Mouse (Mus musculus) induced T-regulatory cell, adult 2 months (primary cell): ENCODE measurements around the gene Otud7b.

Experiments used
- DNase-seq: peaks from one replicate; pipeline ENCODE4 v3.0.0-alpha.2; 2012; ENCODE audit warnings: low read depth

Gene Otud7b

GRCm38 (mm10) chr3:96104261-96105065 lies at the start of gene Otud7b:
Gene Otud7b, plus strand, starts transcription at chr3:96104527.
- DNase-seq = peak; percentile 88

DNA sequence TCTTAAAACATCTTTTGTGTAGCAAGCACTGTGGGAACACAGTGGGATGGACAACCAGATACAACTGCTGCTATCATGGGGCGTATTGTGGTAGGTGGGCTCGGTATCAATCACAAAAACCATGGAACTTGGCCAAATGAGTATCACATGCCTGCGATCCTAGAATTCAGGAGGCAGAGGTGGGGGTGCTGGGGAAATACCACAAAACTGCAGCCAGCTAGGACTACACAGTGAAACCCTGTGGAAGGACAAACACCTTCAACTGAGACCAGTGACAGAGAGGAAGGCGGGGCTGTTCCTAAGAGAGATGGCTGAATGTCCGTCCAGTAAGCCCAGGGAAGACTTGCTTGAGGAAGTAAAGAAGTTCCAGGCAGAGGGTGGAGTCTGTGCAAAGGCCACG lies 49.0 kb upstream of the Otud7b start:
- DNase-seq = no peak

- DNase-seq = no peak
Observed at GRCm38 (mm10) chr3:96056031-96056430, 48.3 kb upstream of the Otud7b start.

- peak; percentile 91 for DNase-seq
Observed at GRCm38 (mm10) chr3:96057747-96058204, 46.6 kb upstream of the Otud7b start.

- DNase-seq = peak; percentile 88
Observed at GRCm38 (mm10) chr3:96058231-96058896, 46.0 kb upstream of the Otud7b start, which contains the start of gene Vps45. Gene Vps45, minus strand, starts transcription at chr3:96058466.

DNA sequence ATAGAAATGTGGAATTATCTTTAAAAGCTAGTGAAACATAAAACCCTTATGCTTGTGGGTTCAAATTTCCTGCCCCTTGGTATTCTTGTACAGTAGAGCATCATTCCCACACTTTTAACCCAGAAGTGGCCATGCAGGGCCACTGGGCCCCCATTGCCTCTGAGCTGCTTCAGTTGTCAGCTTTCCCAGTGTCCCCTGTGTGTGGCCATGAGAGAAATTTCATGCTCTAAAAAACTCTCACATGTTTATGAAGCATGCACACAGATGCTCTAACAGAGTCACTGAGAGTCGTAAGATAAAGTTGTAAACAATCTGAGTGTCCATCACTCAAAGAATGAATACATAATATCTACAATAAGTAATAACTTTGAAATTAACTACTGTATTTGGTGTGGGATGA lies 44.2 kb upstream of the Otud7b start:
- no peak for DNase-seq

DNA sequence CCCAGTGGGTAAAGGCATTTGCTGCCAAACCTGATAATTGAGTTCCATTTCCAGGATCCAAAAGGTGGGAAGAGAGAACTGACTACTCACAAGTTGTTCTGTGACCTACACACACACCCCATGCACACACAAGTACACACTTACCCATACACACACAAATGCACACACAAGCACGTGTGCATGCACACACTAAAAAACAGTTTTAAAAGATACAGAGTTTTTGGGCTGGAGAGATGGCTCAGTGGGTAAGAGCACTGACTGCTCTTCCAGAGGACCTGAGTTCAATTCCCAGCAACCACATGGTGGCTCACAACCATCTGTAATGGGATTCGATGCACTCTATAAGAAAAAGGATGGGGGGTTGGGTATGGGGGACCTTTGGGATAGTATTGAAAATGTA lies 41.0 kb upstream of the Otud7b start:
- no peak for DNase-seq

DNA sequence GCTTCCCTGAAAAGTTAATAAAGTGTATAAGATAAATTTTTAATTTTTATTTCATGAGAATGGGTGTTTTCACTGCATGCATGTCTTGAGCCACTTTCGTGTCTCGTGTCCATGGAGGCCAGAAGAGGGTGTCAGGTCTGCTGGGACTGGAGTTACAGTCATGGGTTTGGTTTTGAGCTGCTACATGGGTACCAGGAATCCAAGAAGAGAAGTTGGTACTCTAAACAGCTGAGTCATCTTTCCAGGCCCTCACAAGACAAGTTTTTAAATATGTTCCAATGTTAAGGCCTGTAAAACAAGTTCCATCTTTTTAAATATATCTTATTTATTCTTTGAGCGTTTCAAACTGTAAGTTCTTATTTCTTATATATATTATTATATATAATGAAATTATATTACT lies 40.1 kb upstream of the Otud7b start:
- no peak for DNase-seq

DNA sequence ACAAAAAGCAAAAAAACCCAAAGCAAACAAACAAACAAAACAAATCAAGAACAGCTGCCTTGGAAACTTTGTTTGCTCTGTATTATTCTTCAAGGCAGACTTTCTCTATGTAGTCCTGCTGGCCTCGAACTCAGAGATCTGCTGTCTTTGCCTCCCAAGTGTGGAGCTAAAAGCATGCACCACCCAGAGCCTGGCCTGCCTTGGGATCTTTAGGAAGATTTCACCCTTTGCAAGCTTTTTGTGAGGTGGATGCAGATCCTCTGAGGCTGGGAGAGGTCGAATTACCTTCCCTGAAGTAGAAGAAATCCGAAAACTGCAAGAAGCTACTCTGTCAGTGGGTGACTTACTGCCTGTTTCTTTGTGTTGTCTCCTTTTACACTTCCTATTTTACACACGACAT lies 39.2 kb upstream of the Otud7b start:
- DNase-seq = no peak

DNA sequence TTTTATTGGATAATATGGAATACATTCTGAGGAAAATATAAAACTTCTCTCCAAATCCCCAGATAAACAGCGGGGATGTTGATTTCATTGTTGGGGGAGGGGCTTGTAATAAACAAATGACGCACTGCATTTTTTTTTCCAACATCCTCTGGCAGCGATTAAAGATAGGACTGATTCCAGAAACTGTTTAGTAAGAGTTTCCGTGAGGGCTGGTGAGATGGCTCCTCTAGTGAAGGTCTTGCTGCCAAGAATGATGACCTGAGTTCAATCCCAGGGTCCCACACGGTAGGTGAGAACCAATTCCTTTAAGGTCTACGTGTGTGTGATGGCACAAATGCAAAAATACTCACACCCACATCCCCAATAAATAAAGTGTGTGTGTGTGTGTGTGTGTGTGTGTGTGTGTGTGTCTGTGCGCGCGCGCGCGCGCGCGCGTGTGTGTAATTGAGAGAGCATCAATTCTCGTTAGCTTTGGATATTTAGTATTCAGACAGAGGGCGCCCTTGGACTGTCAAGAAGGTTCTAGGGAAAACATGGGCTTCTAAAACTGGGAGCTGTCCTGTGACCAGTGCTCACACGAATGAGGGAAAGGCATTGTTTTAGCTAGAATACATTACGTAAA lies 38.5 kb upstream of the Otud7b start:
- DNase-seq = peak; percentile 77

- no peak for DNase-seq
Observed at GRCm38 (mm10) chr3:96066741-96067140, 37.6 kb upstream of the Otud7b start.

DNA sequence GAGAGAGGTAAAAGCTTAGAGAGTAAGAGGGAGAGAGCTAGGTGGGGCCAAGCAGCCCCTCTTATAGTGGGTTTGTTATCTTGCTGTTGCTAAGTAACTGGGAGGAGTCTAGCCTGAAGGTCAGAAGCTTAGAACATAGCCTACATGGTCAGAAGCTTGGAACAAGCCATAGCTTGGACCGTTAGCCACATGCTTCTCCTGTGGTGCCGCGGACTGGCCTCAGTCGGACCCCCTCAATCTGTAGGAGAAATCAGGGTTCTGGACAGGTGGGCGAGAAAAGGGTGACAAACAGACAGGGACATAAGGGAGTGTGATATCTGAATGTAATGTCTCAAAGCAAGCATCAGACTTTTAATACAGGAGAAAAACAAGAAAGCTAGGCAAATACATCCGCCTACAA lies 35.3 kb upstream of the Otud7b start:
- no peak for DNase-seq

DNA sequence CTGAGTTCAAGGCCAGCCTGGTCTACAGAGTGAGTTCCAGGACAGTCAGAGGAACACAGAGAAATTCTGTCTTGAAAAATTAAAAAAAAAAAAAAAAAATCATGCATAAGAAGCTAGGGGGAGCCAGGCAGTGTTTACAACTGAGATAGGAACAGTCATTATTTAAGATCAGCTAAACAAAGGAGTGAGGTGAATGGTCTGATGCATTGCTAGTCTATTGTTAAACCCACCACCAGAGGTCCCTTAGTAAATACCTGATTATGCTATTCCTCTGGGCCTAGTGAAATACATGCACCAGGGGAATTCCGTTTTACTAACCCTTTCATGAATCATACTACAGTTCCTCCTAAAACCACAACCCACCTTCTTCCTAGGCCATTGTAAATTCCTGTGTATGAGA lies 34.8 kb upstream of the Otud7b start:
- peak; percentile 48 for DNase-seq

GRCm38 (mm10) chr3:96070241-96070640 lies 34.1 kb upstream of the Otud7b start:
- no peak for DNase-seq

GRCm38 (mm10) chr3:96072921-96073486 lies 31.3 kb upstream of the Otud7b start:
- DNase-seq = no peak

- no peak for DNase-seq
Observed at GRCm38 (mm10) chr3:96078066-96078465, 26.3 kb upstream of the Otud7b start.

DNA sequence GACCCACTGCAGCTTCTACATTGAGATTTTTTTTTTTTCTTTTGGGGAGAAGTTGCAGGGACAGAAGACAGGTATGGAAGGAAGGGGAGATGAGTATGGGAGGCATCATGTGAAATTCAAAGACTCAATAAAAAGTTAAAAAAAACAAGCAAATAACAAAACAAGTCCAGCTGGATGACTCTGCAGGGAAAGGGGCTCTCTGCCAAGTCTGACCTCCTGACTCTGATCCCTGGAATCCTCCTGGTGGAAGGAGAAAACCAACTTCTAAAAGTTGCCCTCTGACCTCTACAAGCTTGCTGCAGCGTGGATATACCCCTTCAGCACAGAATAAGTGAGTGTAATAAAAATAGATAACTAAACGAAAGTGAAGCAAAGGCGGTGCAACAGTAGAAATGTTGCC lies 25.6 kb upstream of the Otud7b start:
- DNase-seq = no peak

GRCm38 (mm10) chr3:96081006-96081405 lies 23.3 kb upstream of the Otud7b start:
- peak; percentile 59 for DNase-seq

- DNase-seq = no peak
Observed at GRCm38 (mm10) chr3:96081650-96082049, 22.7 kb upstream of the Otud7b start.

DNA sequence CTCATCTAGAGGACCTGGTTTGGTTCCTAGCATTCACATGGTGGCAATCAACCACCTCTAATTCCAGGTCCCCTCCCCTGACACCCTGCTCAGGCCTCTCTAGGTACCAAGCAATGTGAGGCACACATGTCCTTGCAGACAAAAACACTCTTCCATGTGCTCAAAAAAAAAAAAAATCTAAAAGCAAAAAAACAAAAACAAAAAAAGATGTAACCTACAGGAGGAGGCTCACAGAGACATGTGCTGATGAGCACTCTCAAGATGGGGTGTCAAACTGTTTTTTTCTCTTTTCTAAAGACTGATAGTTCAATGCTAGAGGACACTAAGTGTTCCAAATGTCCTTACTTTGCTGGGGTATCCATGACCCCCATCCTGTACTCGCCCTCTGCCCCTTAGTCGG lies 22.2 kb upstream of the Otud7b start:
- DNase-seq = no peak

DNA sequence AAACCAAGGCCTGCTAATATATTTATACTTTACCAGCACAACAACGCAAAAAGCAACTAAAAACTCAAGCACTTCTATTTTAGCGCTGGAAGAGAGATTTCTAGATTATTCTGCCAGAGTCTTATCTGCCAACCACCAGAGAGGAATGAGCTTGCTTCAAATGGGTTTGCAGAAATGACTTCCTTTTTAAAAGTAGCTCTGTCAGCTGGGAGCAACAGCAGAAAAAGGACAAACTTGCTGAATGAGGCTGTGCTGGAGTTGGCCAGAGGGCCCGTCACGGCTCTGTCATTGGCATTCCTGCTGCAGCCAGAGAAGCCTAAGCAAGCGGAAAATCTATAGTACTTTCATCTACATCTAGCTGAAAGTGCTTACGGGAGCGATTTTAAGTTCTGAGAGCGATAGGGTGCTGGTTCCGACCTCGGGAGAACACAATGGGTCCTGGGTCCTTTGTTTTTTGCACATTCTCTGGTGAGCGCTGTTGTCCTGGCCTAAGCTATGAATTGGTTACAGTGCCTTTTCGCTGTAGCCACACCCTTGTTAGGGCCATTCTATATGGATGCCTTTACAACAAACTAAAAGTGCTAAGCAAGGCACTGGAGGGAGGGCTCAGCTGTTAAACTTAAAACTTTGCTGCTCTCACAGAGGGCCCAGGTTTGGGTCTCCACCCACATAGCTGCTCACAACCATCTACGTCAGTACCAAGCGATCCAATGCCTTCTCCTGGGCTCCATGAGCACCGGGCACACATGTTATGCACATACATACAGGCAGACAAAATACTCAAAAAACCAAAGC lies 21.4 kb upstream of the Otud7b start:
- DNase-seq = no peak
